Mouse (Mus musculus) CH12F3 (cell line): Measurements from ENCODE around the gene Hcfc2.

Experiments used
- in situ Hi-C: fragments of 300-500 bp; cut with MboI; formaldehyde crosslinking; loops from 2 replicates; pipeline ENCODE4 v1.14.3; 2020; ENCODE audit warnings: low sequenced_read_pairs

The Hcfc2 gene

GRCm38 (mm10) chr10:82699296-82699941 lies 3.5 kb downstream of the Hcfc2 start:
- in situ Hi-C loops = no loop called here

DNA sequence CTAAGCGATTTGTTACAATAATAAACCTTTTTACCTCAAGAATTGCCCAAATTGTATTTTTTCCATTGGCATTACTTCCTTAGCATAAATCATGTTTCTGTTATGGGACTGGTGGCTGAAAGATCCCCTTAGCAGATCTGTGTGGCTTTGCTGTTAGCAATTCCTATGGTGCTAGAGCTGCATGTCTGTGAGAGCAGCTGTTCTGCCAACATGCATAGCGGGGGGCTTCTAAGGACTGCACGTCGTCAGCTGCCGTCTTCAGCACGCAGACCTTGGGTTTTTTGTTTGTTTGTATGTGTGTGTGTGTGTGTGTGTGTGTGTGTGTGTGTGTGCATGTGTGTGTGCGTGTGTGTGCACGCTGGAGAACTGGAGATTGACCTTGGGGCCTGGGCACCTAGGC lies 45.4 kb downstream of the Hcfc2 start:
- in situ Hi-C loops = no loop called here

DNA sequence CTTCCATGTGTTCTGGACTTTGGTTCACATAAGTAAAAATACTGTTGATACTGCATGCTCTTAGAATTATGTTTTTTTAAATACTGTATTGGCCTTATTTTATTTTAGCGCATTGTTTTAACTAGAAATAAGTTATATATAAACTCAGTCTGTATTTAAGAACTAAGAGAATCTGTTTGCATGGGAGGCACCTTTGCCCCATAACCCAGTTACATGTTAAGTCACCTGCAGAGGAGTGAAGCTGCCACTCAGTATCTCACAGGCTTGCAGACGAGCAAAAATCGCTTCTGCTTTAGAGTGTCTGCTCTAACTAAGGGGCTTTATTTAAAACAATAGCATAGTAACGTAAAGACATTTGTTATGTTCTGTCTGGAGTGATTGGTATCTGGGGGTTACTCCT lies 45.9 kb downstream of the Hcfc2 start:
- in situ Hi-C loops = no loop called here

GRCm38 (mm10) chr10:82742578-82742977 lies 46.6 kb downstream of the Hcfc2 start:
- in situ Hi-C loops = no loop called here

GRCm38 (mm10) chr10:82744296-82744695 lies 48.3 kb downstream of the Hcfc2 start:
- in situ Hi-C loops = no loop called here

GRCm38 (mm10) chr10:82745301-82745700 lies 49.3 kb downstream of the Hcfc2 start:
- in situ Hi-C loops = no loop called here

GRCm38 (mm10) chr10:82746988-82747850 lies 51.3 kb downstream of the Hcfc2 start:
- in situ Hi-C loops = no loop called here

GRCm38 (mm10) chr10:82750778-82751177 lies 54.8 kb downstream of the Hcfc2 start:
- in situ Hi-C loops = no loop called here

DNA sequence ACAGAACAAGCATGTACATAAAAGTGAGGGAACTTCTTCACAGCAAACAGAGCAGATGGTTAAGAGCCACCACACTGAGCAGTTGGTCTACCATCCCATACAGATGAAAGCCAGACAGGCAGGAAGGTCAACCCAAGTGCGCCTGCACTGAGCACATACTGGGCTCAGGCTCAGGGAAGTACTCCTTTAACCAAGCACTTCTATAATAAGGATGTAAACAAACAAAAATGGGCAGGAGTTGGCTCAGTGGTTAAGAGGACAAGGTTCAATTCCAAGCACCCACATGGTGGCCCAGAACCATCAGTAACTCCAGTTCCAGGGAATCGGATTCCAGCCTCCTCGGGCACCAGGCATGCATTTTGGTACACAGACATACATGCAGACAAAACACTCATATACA lies 57.0 kb downstream of the Hcfc2 start:
- in situ Hi-C loops = no loop called here

DNA sequence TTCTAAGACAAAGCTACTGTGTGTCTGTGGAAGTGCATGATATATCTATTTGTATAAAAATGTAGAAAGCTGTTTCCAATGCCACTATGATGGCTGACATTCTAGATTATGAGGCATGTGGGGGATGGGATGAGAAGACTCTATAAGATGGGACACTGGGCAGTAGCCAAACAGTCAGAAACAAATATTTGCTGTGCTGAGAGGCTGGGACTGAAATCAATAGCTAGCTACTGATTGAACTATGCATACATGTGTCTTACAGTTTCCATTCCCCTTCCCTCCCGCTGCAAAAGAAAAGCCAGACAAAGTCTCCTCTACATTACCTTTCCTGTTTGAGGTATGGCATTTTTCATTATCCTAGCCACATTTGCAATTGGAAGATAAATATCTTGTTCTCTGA lies 58.7 kb downstream of the Hcfc2 start:
- in situ Hi-C loops = no loop called here

DNA sequence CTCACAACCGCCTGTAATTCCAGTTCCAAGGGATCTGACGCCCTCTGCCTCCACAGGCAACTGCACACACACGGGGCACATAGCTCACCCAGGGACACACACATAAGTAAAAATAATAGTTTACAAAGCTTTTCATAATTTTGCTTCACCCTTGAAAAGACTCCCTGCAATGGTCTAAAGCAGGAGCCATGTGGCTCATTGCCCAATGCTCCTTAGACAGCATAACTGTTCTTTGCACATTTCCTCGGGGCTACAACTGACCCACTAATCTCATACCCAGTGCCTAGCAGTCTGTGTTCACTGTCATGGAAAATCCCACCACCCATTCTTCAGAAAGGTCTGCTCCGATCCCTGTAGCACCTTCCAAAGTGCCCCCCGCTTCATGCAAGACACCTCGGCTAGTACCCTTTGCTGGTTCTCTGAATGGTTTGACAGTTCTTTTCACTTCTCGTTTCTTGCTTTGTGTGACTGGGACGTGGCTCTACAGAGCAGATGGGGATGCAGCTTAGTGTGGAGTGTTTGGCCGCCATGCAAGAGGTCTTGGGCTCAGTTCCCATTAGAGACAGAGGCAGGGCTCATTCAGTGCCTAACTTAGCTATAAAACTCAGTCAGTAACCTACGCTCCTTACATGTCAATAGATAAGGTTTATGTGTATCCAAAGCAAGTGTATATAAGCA lies 59.4 kb downstream of the Hcfc2 start:
- in situ Hi-C loops = no loop called here

DNA sequence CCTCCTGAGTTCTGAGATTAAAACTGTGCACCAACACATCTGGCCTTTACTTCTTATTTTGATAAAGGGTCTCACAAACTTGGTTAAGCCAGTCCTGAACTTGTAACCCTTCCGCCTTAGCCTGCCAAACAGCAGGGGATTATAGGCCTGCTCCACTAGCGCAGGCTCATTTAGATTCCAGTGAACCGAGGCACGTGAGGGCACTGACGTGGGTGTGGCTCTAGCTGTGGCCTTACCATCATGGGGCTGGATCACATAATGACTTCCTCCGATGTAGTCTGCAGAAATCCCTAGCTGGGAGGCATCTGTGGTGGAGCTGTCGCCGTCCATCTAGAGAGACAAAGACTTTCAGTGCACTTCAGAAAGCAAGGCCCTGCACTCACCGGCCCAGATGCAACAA lies 60.5 kb downstream of the Hcfc2 start:
- in situ Hi-C loops = no loop called here

DNA sequence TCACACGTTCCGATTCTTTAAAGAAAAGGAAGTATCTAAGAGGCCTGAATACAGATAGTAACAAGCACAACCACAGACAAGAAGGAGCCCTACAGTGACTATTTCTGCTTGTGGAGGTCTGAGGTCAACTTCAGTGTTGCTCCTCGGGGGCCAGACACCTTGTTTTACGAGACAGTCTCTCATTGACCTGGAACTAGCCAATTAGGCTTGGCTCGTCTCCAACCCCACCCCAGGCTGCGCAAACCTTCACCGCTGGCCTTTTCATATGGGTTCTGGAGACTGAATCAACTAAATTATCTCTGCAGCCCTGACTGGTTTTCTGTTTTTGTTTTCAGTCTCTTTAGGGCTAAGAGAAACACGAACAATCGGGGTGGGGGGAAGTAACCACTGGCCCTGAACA lies 61.4 kb downstream of the Hcfc2 start:
- in situ Hi-C loops = no loop called here

- in situ Hi-C loops = no loop called here
Observed at GRCm38 (mm10) chr10:82758368-82758767, 62.4 kb downstream of the Hcfc2 start.

DNA sequence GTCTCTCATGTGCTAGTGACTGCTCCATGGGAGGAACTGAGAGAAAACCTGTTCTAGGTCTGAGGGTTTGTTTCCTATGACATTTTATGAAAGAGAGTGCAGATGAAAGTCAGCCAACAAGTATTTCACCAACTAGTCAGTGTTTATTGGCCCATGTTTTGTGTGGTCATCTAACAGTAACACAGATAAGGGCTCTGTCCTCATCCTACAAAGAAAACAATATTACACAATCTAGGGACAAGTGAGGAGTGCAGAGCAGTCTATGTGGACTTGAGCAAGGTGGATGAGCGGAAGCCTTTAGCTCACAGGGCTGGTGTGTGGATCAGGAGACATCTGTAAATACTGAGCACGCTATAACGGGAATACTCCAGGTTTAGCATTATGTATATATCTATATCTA lies 62.9 kb downstream of the Hcfc2 start:
- in situ Hi-C loops = no loop called here

DNA sequence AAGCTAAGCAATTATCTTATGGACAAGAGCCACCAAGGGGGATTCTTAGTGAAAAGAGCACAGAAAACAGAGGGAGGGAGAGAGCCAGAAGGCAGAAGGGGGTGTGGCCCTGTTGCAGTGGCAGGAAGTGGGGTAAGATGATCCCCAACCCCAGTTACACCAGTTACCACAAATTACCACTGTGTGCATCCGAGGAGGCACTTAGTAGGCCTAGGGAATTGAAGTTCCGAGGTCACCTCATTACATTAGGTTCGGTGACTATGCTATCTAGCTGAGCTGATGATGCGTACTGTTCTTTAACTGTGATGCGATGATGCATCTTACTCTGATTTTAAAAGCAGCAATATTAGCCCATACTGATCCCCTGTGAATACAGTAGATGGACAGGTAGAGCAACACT lies 63.7 kb downstream of the Hcfc2 start:
- in situ Hi-C loops = no loop called here

DNA sequence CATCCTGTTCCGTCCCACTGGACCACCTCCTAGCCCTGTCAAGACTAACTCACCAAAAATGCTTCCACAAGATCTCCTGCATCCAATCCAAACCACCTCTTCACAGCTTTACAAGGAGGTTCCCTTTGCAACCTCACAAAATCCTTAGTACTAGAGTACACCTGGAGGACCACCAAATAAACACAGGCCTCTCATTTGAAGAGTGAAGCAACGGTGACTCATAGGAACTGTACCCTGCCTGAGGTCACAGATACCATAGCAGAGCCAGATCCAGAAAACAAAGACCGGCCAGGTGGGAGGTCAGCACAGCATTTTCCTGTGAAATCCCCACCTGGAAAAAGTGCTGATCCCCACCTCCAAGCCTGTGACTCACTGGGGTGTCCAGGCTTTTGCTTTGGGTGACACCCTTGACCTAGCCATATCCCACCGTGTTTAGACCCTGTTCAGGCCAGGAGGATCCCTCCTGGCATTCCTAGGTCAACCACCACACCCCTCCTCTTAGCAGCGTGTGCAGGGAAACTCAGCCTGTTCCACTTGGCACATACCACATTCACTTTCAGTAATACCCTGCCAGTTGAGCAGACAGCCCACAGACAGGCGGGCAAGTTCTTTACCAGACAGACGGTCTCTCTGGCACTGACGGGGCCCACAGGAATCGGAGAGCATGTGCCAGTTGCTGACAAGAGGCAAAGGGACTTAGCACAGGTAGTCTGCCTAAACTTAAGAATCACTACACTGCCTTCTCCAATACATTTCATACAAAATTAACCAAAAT lies 65.3 kb downstream of the Hcfc2 start:
- in situ Hi-C loops = no loop called here

- in situ Hi-C loops = no loop called here
Observed at GRCm38 (mm10) chr10:82762756-82763681, 67.1 kb downstream of the Hcfc2 start.

- in situ Hi-C loops = no loop called here
Observed at GRCm38 (mm10) chr10:82763840-82764631, 68.1 kb downstream of the Hcfc2 start, which contains the start of gene Nfyb. Nfyb (minus strand) TSS chr10:82764144.
